Mouse (Mus musculus) lung, postnatal 0 days (tissue): ENCODE results near the gene Pde4c.

ENCODE experiments used
- CTCF ChIP-seq: IDR thresholded peaks from 2 replicates; pipeline ENCODE4 v1.5.1; 2016; ENCODE audit warnings: antibody characterized with exemption, mild to moderate bottlenecking
- EP300 ChIP-seq: IDR thresholded peaks from 2 replicates; pipeline ENCODE4 v1.6.1; 2016; ENCODE audit warnings: antibody characterized with exemption, mild to moderate bottlenecking, control low read depth

GRCm38 (mm10) chr8:70729808-70730475, 6.4 kb downstream of the Pde4c start:
- TF ChIP-seq CTCF (peak; percentile 56), EP300 (no peak)
